Mouse (Mus musculus): Measurements from ENCODE around the gene Fam184a.

Gene Fam184a

GRCm38 (mm10) chr10:53750955-53751652, at the start of gene Fam184a:
TSS of gene Fam184a (minus strand) at chr10:53751123.
- in situ Hi-C loops (cut with MboI; ENCODE audit: low pct_unique_long_range_greater_than_20kb in 1 of 2, low sequenced_read_pairs in 2 of 2, unreplicated experiment in 1 of 2) = no loop called here

- in situ Hi-C loops (cut with MboI; ENCODE audit: low pct_unique_long_range_greater_than_20kb in 1 of 2, low sequenced_read_pairs in 2 of 2, unreplicated experiment in 1 of 2) = no loop called here
Measured at GRCm38 (mm10) chr10:53796258-53796581, 45.3 kb upstream of the Fam184a start.

DNA sequence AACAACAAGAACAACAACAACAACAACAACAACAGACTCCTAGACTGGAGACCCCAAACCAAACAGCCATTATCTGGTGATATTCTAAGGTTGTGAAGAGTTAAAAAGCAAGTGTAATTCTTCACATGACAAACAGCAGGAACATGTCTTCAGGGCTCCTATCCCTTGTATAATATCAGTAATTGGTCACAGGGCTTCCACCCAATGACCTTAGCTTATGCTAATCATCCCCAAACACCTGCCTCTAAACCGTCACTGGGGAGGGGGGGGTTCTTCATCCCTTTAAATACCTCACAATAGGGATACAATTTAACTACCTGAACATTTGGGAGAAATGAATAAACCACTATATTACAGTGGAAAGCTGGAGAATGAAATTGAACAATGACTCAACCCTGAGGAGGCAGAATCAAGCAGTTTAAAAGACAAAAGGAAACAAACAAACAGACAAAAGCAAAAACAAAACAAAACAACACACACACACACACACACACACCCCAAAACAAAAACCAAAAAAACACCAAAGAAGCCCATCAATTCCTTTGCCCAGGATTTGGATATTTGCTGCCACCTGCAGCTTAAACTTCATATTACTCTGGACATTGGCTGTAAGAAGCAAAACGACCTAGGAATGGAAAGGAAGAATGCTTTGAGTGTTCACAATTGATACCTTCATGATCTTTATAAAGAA, 44.8 kb upstream of the Fam184a start:
- in situ Hi-C loops (cut with MboI; ENCODE audit: low pct_unique_long_range_greater_than_20kb in 1 of 2, low sequenced_read_pairs in 2 of 2, unreplicated experiment in 1 of 2) = no loop called here

GRCm38 (mm10) chr10:53791281-53791680, 40.4 kb upstream of the Fam184a start:
- in situ Hi-C loops (cut with MboI; ENCODE audit: low pct_unique_long_range_greater_than_20kb in 1 of 2, low sequenced_read_pairs in 2 of 2, unreplicated experiment in 1 of 2) = no loop called here

GRCm38 (mm10) chr10:53776591-53776990, 25.7 kb upstream of the Fam184a start:
- in situ Hi-C loops (cut with MboI; ENCODE audit: low pct_unique_long_range_greater_than_20kb in 1 of 2, low sequenced_read_pairs in 2 of 2, unreplicated experiment in 1 of 2) = no loop called here

- in situ Hi-C loops (cut with MboI; ENCODE audit: low pct_unique_long_range_greater_than_20kb in 1 of 2, low sequenced_read_pairs in 2 of 2, unreplicated experiment in 1 of 2) = no loop called here
Measured at GRCm38 (mm10) chr10:53772708-53773107, 21.8 kb upstream of the Fam184a start.

- in situ Hi-C loops (cut with MboI; ENCODE audit: low pct_unique_long_range_greater_than_20kb in 1 of 2, low sequenced_read_pairs in 2 of 2, unreplicated experiment in 1 of 2) = no loop called here
Measured at GRCm38 (mm10) chr10:53771480-53771879, 20.6 kb upstream of the Fam184a start.

GRCm38 (mm10) chr10:53768745-53769144, 17.8 kb upstream of the Fam184a start:
- in situ Hi-C loops (cut with MboI; ENCODE audit: low pct_unique_long_range_greater_than_20kb in 1 of 2, low sequenced_read_pairs in 2 of 2, unreplicated experiment in 1 of 2) = no loop called here

DNA sequence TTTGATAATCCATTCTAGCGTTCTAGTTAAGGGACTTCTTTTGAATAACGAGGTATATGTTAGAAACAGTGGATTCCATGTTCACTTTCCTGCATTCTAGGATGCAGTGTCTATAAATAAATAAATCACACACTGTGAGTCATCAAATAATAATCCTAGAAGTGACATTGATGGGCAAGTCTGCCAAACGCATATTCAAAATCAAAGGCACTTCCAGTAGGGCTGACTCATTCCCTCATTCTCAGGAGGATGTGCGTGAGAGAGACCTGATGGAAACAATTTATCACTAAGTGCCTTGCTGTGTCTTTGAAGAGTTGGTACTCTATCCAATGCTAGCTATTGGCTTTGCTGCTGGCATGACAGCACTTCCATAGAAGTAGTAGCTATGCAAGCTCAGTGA, 14.5 kb upstream of the Fam184a start:
- in situ Hi-C loops (cut with MboI; ENCODE audit: low pct_unique_long_range_greater_than_20kb in 1 of 2, low sequenced_read_pairs in 2 of 2, unreplicated experiment in 1 of 2) = no loop called here

- in situ Hi-C loops (cut with MboI; ENCODE audit: low pct_unique_long_range_greater_than_20kb in 1 of 2, low sequenced_read_pairs in 2 of 2, unreplicated experiment in 1 of 2) = no loop called here
Measured at GRCm38 (mm10) chr10:53752723-53753122, 1.8 kb upstream of the Fam184a start.

GRCm38 (mm10) chr10:53750275-53750954, 508 bp downstream of the Fam184a start:
- in situ Hi-C loops (cut with MboI; ENCODE audit: low pct_unique_long_range_greater_than_20kb in 1 of 2, low sequenced_read_pairs in 2 of 2, unreplicated experiment in 1 of 2) = no loop called here

- in situ Hi-C loops (cut with MboI; ENCODE audit: low pct_unique_long_range_greater_than_20kb in 1 of 2, low sequenced_read_pairs in 2 of 2, unreplicated experiment in 1 of 2) = no loop called here
Measured at GRCm38 (mm10) chr10:53746039-53746438, 4.9 kb downstream of the Fam184a start.

DNA sequence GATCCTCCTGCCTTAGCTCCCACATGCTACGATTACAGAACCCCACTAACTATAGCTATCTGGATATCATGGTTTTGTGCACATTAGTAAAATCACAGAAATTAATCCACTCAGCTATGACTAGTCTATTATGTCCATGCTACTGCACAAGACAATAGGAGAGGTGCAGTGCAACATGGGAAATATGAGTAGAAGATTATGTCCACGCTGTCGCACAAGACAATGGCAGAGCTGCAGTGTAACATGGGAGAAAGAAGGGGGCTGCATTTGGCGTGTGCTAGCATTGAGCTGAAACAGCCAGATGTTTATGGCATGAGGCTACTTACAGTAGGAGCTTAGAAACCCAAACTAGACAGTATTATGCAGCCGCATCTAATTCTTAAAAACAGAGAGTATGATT, 8.0 kb downstream of the Fam184a start:
- in situ Hi-C loops (cut with MboI; ENCODE audit: low pct_unique_long_range_greater_than_20kb in 1 of 2, low sequenced_read_pairs in 2 of 2, unreplicated experiment in 1 of 2) = no loop called here

GRCm38 (mm10) chr10:53740014-53740413, 10.9 kb downstream of the Fam184a start:
- in situ Hi-C loops (cut with MboI; ENCODE audit: low pct_unique_long_range_greater_than_20kb in 1 of 2, low sequenced_read_pairs in 2 of 2, unreplicated experiment in 1 of 2) = no loop called here

DNA sequence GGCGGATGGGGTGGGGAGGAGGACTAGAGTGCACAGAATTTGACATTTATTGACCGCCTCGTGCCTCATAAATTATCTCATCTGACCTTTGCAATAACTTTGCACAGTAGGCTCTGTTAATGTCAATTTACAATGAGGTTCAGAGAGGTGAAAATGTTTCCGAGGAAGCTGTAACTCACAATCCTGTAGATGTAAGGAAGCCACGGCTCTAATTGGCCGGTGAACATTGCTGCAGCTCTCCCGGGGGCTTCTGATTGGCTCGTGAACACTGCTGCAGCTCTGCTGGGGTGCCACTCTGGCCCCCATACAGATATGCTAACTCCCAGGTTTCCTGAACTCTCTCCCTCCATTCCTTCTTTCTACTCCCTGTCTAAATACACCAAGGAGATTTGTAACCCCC, 12.1 kb downstream of the Fam184a start:
- in situ Hi-C loops (cut with MboI; ENCODE audit: low pct_unique_long_range_greater_than_20kb in 1 of 2, low sequenced_read_pairs in 2 of 2, unreplicated experiment in 1 of 2) = no loop called here

- in situ Hi-C loops (cut with MboI; ENCODE audit: low pct_unique_long_range_greater_than_20kb in 1 of 2, low sequenced_read_pairs in 2 of 2, unreplicated experiment in 1 of 2) = no loop called here
Measured at GRCm38 (mm10) chr10:53735201-53735865, 15.6 kb downstream of the Fam184a start.

DNA sequence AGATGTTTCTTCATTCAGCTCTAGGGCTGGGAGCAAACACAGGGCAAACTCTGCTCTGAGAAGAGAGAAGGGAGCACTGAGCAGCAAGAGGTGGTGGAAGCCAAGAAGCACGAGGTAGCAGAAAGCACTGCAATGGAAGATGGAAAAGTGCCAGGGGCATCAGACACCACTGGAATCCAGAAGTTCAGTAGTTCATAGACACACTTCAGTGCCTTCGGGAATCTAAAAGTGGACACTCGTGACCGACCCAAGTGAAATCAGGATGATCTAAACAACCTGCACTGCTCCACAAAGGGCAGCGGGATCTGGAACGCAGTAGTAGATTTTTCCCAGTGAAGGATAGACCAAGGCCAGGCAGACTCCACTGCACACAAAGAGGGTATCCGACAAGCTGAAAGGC, 18.6 kb downstream of the Fam184a start:
- in situ Hi-C loops (cut with MboI; ENCODE audit: low pct_unique_long_range_greater_than_20kb in 1 of 2, low sequenced_read_pairs in 2 of 2, unreplicated experiment in 1 of 2) = no loop called here

DNA sequence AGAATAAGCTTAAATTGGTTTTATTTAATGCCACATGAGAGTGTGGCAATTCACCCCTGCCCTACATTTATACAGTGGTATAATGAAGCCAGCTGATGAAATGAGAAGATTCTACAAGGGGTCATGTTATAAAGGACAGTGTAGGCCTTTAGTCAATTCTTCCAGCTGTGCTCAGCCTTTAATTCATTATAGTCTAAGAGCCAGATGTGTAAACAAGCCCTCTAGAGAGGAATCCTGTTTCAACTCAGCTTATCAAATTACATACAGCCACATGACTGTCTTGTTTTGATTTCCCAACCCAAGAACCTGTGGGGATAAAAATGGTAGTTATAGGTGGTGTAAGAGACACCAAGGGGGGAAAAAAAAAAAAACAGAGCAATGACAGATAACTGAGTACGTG, 22.0 kb downstream of the Fam184a start:
- in situ Hi-C loops (cut with MboI; ENCODE audit: low pct_unique_long_range_greater_than_20kb in 1 of 2, low sequenced_read_pairs in 2 of 2, unreplicated experiment in 1 of 2) = no loop called here

GRCm38 (mm10) chr10:53725301-53725700, 25.6 kb downstream of the Fam184a start:
- in situ Hi-C loops (cut with MboI; ENCODE audit: low pct_unique_long_range_greater_than_20kb in 1 of 2, low sequenced_read_pairs in 2 of 2, unreplicated experiment in 1 of 2) = no loop called here
